8 mouse cellular contexts compared by ENCODE assay signal in the genomic region with DNA sequence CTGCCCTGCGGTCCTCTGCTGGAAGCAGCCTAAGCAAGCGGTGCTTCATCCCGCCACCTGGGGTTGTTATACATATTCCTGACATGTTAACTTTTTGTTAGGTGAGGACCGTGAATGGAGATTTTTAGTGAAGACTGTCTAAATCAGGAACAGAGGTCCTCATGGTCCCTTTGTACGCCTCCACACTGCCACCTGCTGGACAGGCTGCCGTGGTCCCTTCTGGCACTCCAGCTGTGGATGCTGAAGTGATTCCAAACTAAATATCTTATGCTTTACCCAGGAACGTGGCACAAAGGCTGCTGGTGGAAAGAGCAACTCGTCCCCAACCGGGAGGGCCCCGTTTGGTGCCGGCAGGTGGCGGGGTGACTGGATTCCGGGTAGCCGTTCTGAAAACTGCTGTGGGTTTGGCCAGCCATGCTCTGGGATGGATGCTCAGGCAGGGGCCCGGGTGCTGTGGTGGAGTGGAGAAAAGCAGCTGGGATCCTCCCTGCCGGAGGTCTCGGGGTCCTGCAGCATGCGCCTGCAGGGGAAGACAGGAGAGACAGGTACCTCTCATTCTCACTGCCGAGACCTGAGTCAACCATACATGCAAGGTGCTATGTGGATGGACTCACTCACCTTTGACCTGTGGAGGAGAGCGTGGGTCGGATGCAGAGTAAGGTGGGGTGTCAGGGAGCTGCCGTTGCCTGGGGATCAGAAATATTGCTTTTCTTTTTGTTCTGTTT. TPM values are rescaled to one million over a fixed set of nuclear protein-coding genes. Genes with fewer than 3 reads are reported as not detected.
DNase-seq lines count a peak whose midpoint lies in the region; ATAC-seq and TF ChIP-seq lines count a peak whose summit lies in the region.

No protein-coding gene starts in this region.

- TF ChIP-seq CTCF in cortical plate, adult 2 months (IDR thresholded peaks at IDR 0.05; ENCODE audit: extremely low read depth, insufficient read depth, low read length) = peak; percentile 86
- TF ChIP-seq CTCF in small intestine, adult 2 months (IDR thresholded peaks at IDR 0.05; ENCODE audit: extremely low read depth, insufficient read length, insufficient replicate concordance, low read depth, low read length) = peak; percentile 92

- H3K9ac ChIP-seq in intestine, embryonic 14.5 days (ENCODE audit: low read length) = no peak overlapping the region
- H3K9ac ChIP-seq in midbrain, embryonic 12.5 days (replicated peaks) = no peak overlapping the region

- intact Hi-C loops in left cerebral cortex, postnatal 10 days (cut with DNase I) = no loop called here

- H3K9me3 ChIP-seq in intestine, embryonic 14.5 days (ENCODE audit: control insufficient read depth, low read length) = no peaks in the 10 kb centered on the region
- no peaks in the 10 kb centered on the region for H3K9me3 ChIP-seq in midbrain, embryonic 12.5 days

- no peaks in the 10 kb centered on the region for H3K4me1 ChIP-seq in cortical plate, adult 2 months (ENCODE audit: control insufficient read depth, insufficient read depth, low read length)
- no peaks in the 10 kb centered on the region for H3K4me1 ChIP-seq in intestine, embryonic 14.5 days (replicated peaks; ENCODE audit: control insufficient read depth, insufficient read depth, low read length)
- peaks cover 4% of the 10 kb centered on the region for H3K4me1 ChIP-seq in midbrain, embryonic 12.5 days
- no peaks in the 10 kb centered on the region for H3K4me1 ChIP-seq in small intestine, adult 2 months (ENCODE audit: control insufficient read depth, insufficient read depth, insufficient read length, low read length)

- no peak overlapping the region for H3K27ac ChIP-seq in cortical plate, adult 2 months (ENCODE audit: insufficient read depth, low read length)
- no peak overlapping the region for H3K27ac ChIP-seq in intestine, embryonic 14.5 days (ENCODE audit: low read depth)
- H3K27ac ChIP-seq in midbrain, embryonic 12.5 days (replicated peaks) = no peak overlapping the region
- H3K27ac ChIP-seq in small intestine, adult 2 months (ENCODE audit: insufficient read depth, low read depth, low read length) = no peak overlapping the region

- no peaks in the 10 kb centered on the region for H3K36me3 ChIP-seq in intestine, embryonic 14.5 days (ENCODE audit: control insufficient read depth, insufficient read depth, low read length)
- no peaks in the 10 kb centered on the region for H3K36me3 ChIP-seq in midbrain, embryonic 12.5 days
- peaks cover 25% of the 10 kb centered on the region for H3K36me3 ChIP-seq in small intestine, adult 2 months (ENCODE audit: control insufficient read depth, insufficient read depth, low read length)

- H3K4me2 ChIP-seq in intestine, embryonic 14.5 days (ENCODE audit: low read length) = peak overlapping the region; percentile 9; the same call in 1 of the 2 replicates
- peak overlapping the region; percentile 41 for H3K4me2 ChIP-seq in midbrain, embryonic 12.5 days (replicated peaks)

- 0 out of 2 replicates have a peak, but pooled peaks have one; percentile 27 for ATAC-seq in intestine, embryonic 14.5 days (replicated peaks; ENCODE audit: low FRiP score, low TSS enrichment, low read depth)
- peak; percentile 78 for ATAC-seq in midbrain, embryonic 12.5 days (ENCODE audit: low FRiP score, low read depth)
- no peak for ATAC-seq in erythroblast, adult 5-6 weeks (replicated peaks; ENCODE audit: low FRiP score, poor library complexity, severe bottlenecking)

- H3K4me3 ChIP-seq in cortical plate, adult 2 months (ENCODE audit: insufficient read depth, low read length) = no peak overlapping the region
- no peak overlapping the region for H3K4me3 ChIP-seq in intestine, embryonic 14.5 days (ENCODE audit: low read depth, low read length)
- H3K4me3 ChIP-seq in midbrain, embryonic 12.5 days = no peak overlapping the region
- H3K4me3 ChIP-seq in small intestine, adult 2 months (ENCODE audit: low read depth, low read length) = no peak overlapping the region

- no peaks in the 10 kb centered on the region for H3K27me3 ChIP-seq in intestine, embryonic 14.5 days (replicated peaks; ENCODE audit: control insufficient read depth, insufficient read depth, low read length)
- H3K27me3 ChIP-seq in midbrain, embryonic 12.5 days = peaks cover 4% of the 10 kb centered on the region; the same call in 1 of the 2 replicates
- no peaks in the 10 kb centered on the region for H3K27me3 ChIP-seq in small intestine, adult 2 months (ENCODE audit: control insufficient read depth, insufficient read depth, low read length)

- no peak for TF ChIP-seq POLR2A in cortical plate, adult 2 months (IDR thresholded peaks at IDR 0.05; ENCODE audit: extremely low read depth, insufficient read depth, low read length)
- no peak for TF ChIP-seq POLR2A in small intestine, adult 2 months (IDR thresholded peaks at IDR 0.05; ENCODE audit: low read depth, low read length)

- DNase-seq in adipocyte (ENCODE audit: low spot score) = peak; percentile 79
- peak; percentile 35 for DNase-seq in gastrocnemius, postnatal 25 days
- peak; percentile 96 for DNase-seq in intestine, embryonic 14.5 days (ENCODE audit: low spot score)
- DNase-seq in left cerebral cortex, postnatal 10 days (ENCODE audit: extremely low spot score in 1 of 2, low spot score in 2 of 2) = peak; percentile 77 to 90

- WGBS in intestine, embryonic 14.5 days = 22% methylated on average over 22 of the region's 22 CpGs
- WGBS in midbrain, embryonic 12.5 days = 21% methylated on average over 22 of the region's 22 CpGs
- WGBS in small intestine, adult 2 months = 48% methylated on average over 22 of the region's 22 CpGs

RNA-seq across cellular contexts. Expression of a gene that starts 47.8 kb away (rescaled TPM):
- polyA plus RNA-seq in cortical plate, adult 2 months (2012; rRNA removed) = 0.10 and 0.11 TPM in 2 replicates
- total RNA-seq in gastrocnemius, postnatal 25 days (2021) = under 1 TPM in 1 of 2 experiments, not detected in 1; 0.18 TPM
- 5.9 and 6.8 TPM in 2 replicates for polyA plus RNA-seq in intestine, embryonic 14.5 days (2014; fragmentation: Nextera tagmentation; extraction: Ambion mirVana)
- total RNA-seq in left cerebral cortex, postnatal 10 days (2021) = under 1 TPM; 0.58 to 0.71 TPM
- polyA plus RNA-seq in midbrain, embryonic 12.5 days (2016; fragmentation: Nextera tagmentation; extraction: Ambion mirVana) = 0.09 TPM in 1 of 2 replicates, not detected in the other
- 5.1 and 22.8 TPM in 2 replicates for polyA plus RNA-seq in small intestine, adult 2 months (2012; rRNA removed)
- total RNA-seq in erythroblast, adult 5-6 weeks (2015; ENCODE audit: low replicate concordance) = not detected in 2 replicates
- not detected in 2 replicates for total RNA-seq in erythroblast, adult 5-6 weeks (2017; ENCODE audit: low replicate concordance)

Comparison
In these comparisons a context has a peak if more than half of its experiments do, and no peak if none do; other contexts are left out.
1. DNase-seq: peak in every context shown above with its lines; median percentile 96 in intestine, embryonic 14.5 days; 84 in left cerebral cortex, postnatal 10 days; 79 in adipocyte; 35 in gastrocnemius, postnatal 25 days.